Mouse (Mus musculus) bone marrow macrophage, adult 2 months (primary cell): ENCODE results near the gene Gria3.

Source experiments
- CTCF ChIP-seq: IDR thresholded peaks from 2 replicates; pipeline ENCODE4 v1.5.1; 2012; ENCODE audit warnings: low read depth, mild to moderate bottlenecking, low read length, moderate library complexity
- POLR2A ChIP-seq: IDR thresholded peaks from 2 replicates; pipeline ENCODE4 v1.6.1; 2012; ENCODE audit warnings: mild to moderate bottlenecking, low read depth, low read length, borderline replicate concordance

GRCm38 (mm10) chrX:41507959-41508358 is 107.3 kb downstream of the Gria3 start:
- TF ChIP-seq CTCF (no peak), POLR2A (no peak)
